Mouse (Mus musculus): Measurements from ENCODE around the gene Sqor. TPM values are rescaled to one million over a fixed set of nuclear protein-coding genes. Genes with fewer than 3 reads are reported as not detected.

Sqor gene
- polyA plus RNA-seq (2015; fragmentation: Nextera tagmentation; extraction: Ambion mirVana) = 8.8 and 9.4 TPM in 2 replicates

- under 1% methylated on average over 43 of the region's 46 CpGs for WGBS
- H3K9me3 ChIP-seq = no peaks in the 10 kb centered on the region
- peak within 1 kb of the TSS; percentile 51 for H3K4me3 ChIP-seq
- H3K36me3 ChIP-seq = no peaks in the 10 kb centered on the region
- peak within 1 kb of the TSS; percentile 46 for H3K9ac ChIP-seq
- no peaks in the 10 kb centered on the region; the same call in 1 of the 2 replicates for H3K27me3 ChIP-seq
- ATAC-seq (ENCODE audit: borderline replicate concordance, extremely low read depth, low FRiP score, low TSS enrichment) = peak; percentile 86
- peaks cover 5% of the 10 kb centered on the region for H3K4me1 ChIP-seq
- H3K27ac ChIP-seq = no peak within 1 kb of the TSS
- H3K4me2 ChIP-seq = peak within 1 kb of the TSS; percentile 94
Observed at GRCm38 (mm10) chr2:122765071-122765793, at the start of gene Sqor. Gene Sqor (plus strand): TSS chr2:122765237.

DNA sequence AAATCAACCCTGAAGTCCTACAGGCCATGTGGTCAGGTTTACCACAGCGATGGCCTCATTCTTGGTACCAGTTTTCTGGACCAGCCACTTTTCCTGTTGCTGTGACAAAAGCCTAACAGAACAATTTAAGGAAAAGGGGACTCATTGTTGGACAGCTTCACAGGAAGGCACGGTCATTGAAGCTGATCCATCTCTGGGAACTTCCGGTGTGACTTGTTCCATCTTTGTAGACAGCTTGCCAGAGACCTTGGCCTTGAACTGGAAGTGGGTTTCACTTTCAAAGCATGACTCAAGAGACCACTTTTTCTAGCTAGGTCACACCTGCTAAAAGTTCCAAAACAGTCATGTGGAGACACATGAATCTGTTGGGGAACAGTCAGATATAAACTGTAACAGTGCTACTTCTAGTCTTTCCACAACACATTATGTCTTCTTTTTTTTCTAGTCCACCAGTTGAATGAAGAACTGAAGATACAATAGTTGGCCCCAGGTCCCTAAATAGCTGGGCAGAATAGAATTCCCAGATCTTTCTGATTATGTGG, 48.7 kb upstream of the Sqor start:
- Histone ChIP-seq H3K36me3 (no peaks in the 10 kb centered on the region), H3K4me2 (no peak overlapping the region), H3K9ac (no peak overlapping the region), H3K9me3 (no peaks in the 10 kb centered on the region), H3K4me1 (no peaks in the 10 kb centered on the region), H3K27ac (no peak overlapping the region), H3K4me3 (no peak overlapping the region), H3K27me3 (no peaks in the 10 kb centered on the region)
- 77% methylated on average over 3 of the region's 3 CpGs for WGBS
- no peak for ATAC-seq (ENCODE audit: borderline replicate concordance, extremely low read depth, low FRiP score, low TSS enrichment)

DNA sequence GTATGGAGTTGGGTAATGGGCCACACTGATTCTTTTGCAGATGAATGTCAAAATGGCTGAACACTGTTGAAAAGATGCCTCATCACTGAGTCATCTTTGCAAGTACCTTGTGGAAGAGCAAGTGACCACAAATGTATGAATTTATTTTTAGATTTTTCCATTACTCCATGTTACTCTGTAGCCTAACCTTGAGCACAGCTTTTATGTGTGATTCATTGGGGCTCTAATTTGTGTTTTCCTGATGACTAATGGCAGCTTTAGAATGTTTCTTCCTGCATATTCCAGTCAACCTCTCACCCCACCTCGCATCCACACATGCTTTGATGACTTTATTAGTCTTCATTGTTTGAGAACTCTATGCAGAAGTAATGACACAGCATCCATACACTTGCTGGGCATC, 45.8 kb upstream of the Sqor start:
- H3K4me2 ChIP-seq = no peak overlapping the region
- 49% methylated on average over 1 of the region's 1 CpGs for WGBS
- no peaks in the 10 kb centered on the region for H3K36me3 ChIP-seq
- no peaks in the 10 kb centered on the region for H3K4me1 ChIP-seq
- H3K4me3 ChIP-seq = no peak overlapping the region
- H3K27me3 ChIP-seq = no peaks in the 10 kb centered on the region
- H3K9me3 ChIP-seq = no peaks in the 10 kb centered on the region
- no peak for ATAC-seq (ENCODE audit: borderline replicate concordance, extremely low read depth, low FRiP score, low TSS enrichment)
- H3K9ac ChIP-seq = no peak overlapping the region
- no peak overlapping the region for H3K27ac ChIP-seq

- Histone ChIP-seq H3K4me1 (no peaks in the 10 kb centered on the region), H3K9ac (no peak overlapping the region), H3K9me3 (no peaks in the 10 kb centered on the region), H3K27ac (no peak overlapping the region), H3K4me2 (no peak overlapping the region), H3K4me3 (no peak overlapping the region), H3K36me3 (no peaks in the 10 kb centered on the region), H3K27me3 (no peaks in the 10 kb centered on the region)
- ATAC-seq (ENCODE audit: borderline replicate concordance, extremely low read depth, low FRiP score, low TSS enrichment) = no peak
- 64% methylated on average over 3 of the region's 3 CpGs for WGBS
Observed at GRCm38 (mm10) chr2:122720564-122720963, 44.5 kb upstream of the Sqor start.

- Histone ChIP-seq H3K4me2 (no peak overlapping the region), H3K27me3 (no peaks in the 10 kb centered on the region), H3K4me3 (no peak overlapping the region), H3K9ac (no peak overlapping the region), H3K27ac (no peak overlapping the region), H3K9me3 (no peaks in the 10 kb centered on the region), H3K36me3 (no peaks in the 10 kb centered on the region), H3K4me1 (no peaks in the 10 kb centered on the region)
- ATAC-seq (ENCODE audit: borderline replicate concordance, extremely low read depth, low FRiP score, low TSS enrichment) = no peak
- 57% methylated on average over 10 of the region's 10 CpGs for WGBS
Observed at GRCm38 (mm10) chr2:122725604-122726003, 39.4 kb upstream of the Sqor start.

DNA sequence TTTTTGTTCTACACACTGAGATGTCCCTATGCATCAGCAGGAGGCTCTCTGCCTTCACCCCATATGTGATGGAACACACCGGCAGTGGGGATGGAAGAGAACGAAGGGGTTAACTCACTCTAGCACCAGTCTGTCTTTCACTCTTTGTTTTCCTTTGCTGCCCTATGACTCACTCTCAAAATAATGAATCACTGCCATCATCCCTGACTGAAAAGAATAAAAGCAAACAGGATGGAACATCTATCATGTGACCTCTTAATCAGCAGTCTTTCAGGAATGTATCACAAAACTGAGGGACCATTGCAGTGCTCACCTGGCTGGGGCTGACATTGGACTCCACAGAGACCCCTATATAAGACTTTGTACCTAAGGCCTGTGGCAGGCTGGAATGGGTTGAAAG, 33.6 kb upstream of the Sqor start:
- no peaks in the 10 kb centered on the region for H3K36me3 ChIP-seq
- no peak overlapping the region for H3K4me2 ChIP-seq
- no peak overlapping the region for H3K9ac ChIP-seq
- H3K4me3 ChIP-seq = no peak overlapping the region
- peaks cover 3% of the 10 kb centered on the region; the same call in 1 of the 2 replicates for H3K27me3 ChIP-seq
- no peak overlapping the region for H3K27ac ChIP-seq
- WGBS = 61% methylated on average over 2 of the region's 2 CpGs
- no peak for ATAC-seq (ENCODE audit: borderline replicate concordance, extremely low read depth, low FRiP score, low TSS enrichment)
- H3K4me1 ChIP-seq = no peaks in the 10 kb centered on the region
- no peaks in the 10 kb centered on the region for H3K9me3 ChIP-seq

DNA sequence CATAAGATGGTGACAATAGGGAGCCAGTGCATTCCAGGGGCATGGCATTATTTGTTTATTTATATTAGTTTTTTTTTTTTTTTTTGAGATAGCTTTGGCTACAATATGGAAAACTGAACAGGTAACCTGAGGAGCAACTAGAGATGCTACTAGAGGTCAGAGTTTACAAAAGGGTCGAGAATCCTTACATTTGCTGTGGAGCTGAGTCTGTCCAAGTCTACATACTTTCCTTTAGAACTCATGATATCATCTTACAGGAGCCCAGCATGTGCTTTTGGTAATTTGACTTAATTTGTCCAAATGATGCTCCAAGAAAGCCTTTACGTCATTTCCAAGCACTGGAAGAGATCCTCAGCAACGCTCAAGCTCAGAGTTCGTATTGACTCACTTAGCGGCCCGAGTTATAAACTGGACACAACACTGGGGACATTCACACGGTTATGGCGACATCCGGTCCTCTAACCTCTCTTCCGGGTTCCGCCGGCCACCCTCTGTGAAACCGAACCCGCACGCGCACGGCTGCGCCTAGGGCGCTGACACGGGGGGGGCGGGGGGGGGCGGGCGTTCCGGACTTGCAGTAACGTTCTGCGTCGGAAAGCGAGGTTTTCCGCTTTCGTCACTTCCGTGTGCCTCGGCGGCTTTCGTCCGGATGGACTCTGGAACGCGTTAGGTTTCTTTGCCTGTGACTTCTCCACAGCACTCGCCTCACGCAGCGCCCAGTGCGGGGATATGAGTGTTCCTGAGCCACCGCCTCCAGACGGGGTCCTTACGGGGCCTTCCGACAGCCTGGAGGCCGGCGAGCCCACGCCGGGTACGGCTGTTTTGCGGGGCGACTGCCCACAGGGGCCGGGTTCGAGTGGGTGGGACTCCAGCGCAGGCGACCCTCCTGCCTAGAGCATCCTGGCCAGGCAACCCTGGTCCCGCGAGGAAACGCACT, 26.9 kb upstream of the Sqor start, which contains the start of gene Bloc1s6:
Gene Bloc1s6 (plus strand): TSS at position 610 of the 937 bp plus-strand sequence.
- H3K4me3 ChIP-seq = peak within 1 kb of the TSS; percentile 97
- peaks cover 3% of the 10 kb centered on the region; the same call in 1 of the 2 replicates for H3K27me3 ChIP-seq
- ATAC-seq (ENCODE audit: borderline replicate concordance, extremely low read depth, low FRiP score, low TSS enrichment) = peak; percentile 97
- peak within 1 kb of the TSS; percentile 70 for H3K4me2 ChIP-seq
- H3K9ac ChIP-seq = peak within 1 kb of the TSS; percentile 98
- no peaks in the 10 kb centered on the region for H3K9me3 ChIP-seq
- WGBS = under 1% methylated on average over 47 of the region's 59 CpGs
- no peaks in the 10 kb centered on the region for H3K36me3 ChIP-seq
- peak within 1 kb of the TSS; percentile 90 for H3K27ac ChIP-seq
- peaks cover 7% of the 10 kb centered on the region; the same call in 1 of the 2 replicates for H3K4me1 ChIP-seq

- peaks cover 7% of the 10 kb centered on the region; the same call in 1 of the 2 replicates for H3K4me1 ChIP-seq
- no peak for ATAC-seq (ENCODE audit: borderline replicate concordance, extremely low read depth, low FRiP score, low TSS enrichment)
- H3K9me3 ChIP-seq = no peaks in the 10 kb centered on the region
- H3K4me3 ChIP-seq = peak overlapping the region; percentile 97
- H3K36me3 ChIP-seq = no peaks in the 10 kb centered on the region
- peak overlapping the region; percentile 70 for H3K4me2 ChIP-seq
- 17% methylated on average over 7 of the region's 7 CpGs for WGBS
- H3K27me3 ChIP-seq = peaks cover 3% of the 10 kb centered on the region; the same call in 1 of the 2 replicates
- H3K27ac ChIP-seq = no peak overlapping the region
- H3K9ac ChIP-seq = peak overlapping the region; percentile 98
Observed at GRCm38 (mm10) chr2:122739023-122739422, 26.0 kb upstream of the Sqor start.

DNA sequence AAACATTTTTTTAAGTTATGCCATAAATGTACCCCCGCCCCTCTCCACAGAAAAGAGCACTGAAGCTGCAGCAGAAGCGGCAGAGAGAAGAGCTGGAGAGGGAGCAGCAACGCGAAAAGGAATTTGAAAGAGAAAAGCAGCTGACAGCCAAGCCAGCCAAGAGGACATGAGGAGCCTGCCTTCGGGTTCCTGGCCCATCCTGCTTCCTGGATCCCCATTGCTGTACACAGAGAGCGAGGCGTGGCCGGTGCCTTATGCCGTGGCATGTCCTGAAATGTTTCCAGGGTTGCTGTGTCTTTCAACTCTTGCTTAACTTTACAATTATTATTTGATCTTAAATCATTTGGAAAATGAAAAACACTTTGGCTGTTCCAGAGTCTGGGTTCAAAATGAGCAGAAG, 18.6 kb upstream of the Sqor start:
- no peak for ATAC-seq (ENCODE audit: borderline replicate concordance, extremely low read depth, low FRiP score, low TSS enrichment)
- 84% methylated on average over 9 of the region's 9 CpGs for WGBS
- Histone ChIP-seq H3K27me3 (no peaks in the 10 kb centered on the region), H3K36me3 (peaks cover 19% of the 10 kb centered on the region), H3K9me3 (no peaks in the 10 kb centered on the region), H3K4me2 (no peak overlapping the region), H3K4me3 (no peak overlapping the region), H3K4me1 (no peaks in the 10 kb centered on the region), H3K9ac (no peak overlapping the region), H3K27ac (no peak overlapping the region)

GRCm38 (mm10) chr2:122753739-122754343, 11.2 kb upstream of the Sqor start:
- Histone ChIP-seq H3K4me1 (no peaks in the 10 kb centered on the region), H3K4me2 (no peak overlapping the region), H3K4me3 (no peak overlapping the region), H3K27me3 (0 out of 2 replicates have a peak, but pooled peaks cover 4% of the 10 kb centered on the region), H3K9ac (no peak overlapping the region), H3K9me3 (no peaks in the 10 kb centered on the region), H3K36me3 (no peaks in the 10 kb centered on the region), H3K27ac (no peak overlapping the region)
- 15% methylated on average over 7 of the region's 7 CpGs for WGBS
- no peak for ATAC-seq (ENCODE audit: borderline replicate concordance, extremely low read depth, low FRiP score, low TSS enrichment)

- no peak for ATAC-seq (ENCODE audit: borderline replicate concordance, extremely low read depth, low FRiP score, low TSS enrichment)
- H3K27me3 ChIP-seq = 0 out of 2 replicates have a peak, but pooled peaks cover under 1% of the 10 kb centered on the region
- H3K4me3 ChIP-seq = no peak overlapping the region
- H3K9ac ChIP-seq = no peak overlapping the region
- no peaks in the 10 kb centered on the region for H3K36me3 ChIP-seq
- no peak overlapping the region for H3K27ac ChIP-seq
- H3K4me1 ChIP-seq = no peaks in the 10 kb centered on the region
- no peaks in the 10 kb centered on the region for H3K9me3 ChIP-seq
- no peak overlapping the region for H3K4me2 ChIP-seq
- 89% methylated on average over 1 of the region's 1 CpGs for WGBS
Observed at GRCm38 (mm10) chr2:122759791-122760190, 5.2 kb upstream of the Sqor start.
